16 mouse cellular contexts compared by ENCODE assay signal in the genomic region with DNA sequence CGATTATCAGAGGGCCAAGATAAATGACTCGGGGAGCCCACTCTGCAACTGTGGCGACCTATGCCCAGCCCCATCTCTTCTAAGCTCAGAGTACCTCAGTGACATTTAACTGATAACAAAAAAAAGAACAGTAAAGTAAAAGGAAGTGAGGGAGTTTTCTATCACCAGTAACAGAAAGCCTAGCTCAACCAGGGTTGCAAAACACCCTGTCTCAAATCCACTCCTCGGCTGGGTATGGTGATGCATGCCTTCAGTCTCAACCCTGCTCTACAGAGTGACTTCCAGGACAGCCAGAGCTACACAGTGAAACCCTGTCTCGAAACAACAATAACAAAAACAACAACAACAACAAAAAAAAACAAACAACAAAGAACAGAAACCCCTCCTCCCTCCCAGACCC.
"Had no signal": no experiment of that assay in that cellular context is flagged by ENCODE, and none has a peak within 500 bp of the region (broad histone marks: within the 10 kb centered on the region; RNA-seq: fewer than 3 reads in every experiment).

No protein-coding gene starts in this region.

- H3K9ac ChIP-seq: lung, embryonic 14.5 days; midbrain, embryonic 13.5 days; midbrain, embryonic 15.5 days; neural tube, embryonic 13.5 days; neural tube, embryonic 15.5 days had no signal

- ATAC-seq: midbrain, embryonic 13.5 days; midbrain, embryonic 15.5 days had no signal

- H3K36me3 ChIP-seq: midbrain, embryonic 13.5 days; midbrain, embryonic 15.5 days; neural tube, embryonic 13.5 days; neural tube, embryonic 15.5 days had no signal

- H3K27me3 ChIP-seq: neural tube, embryonic 15.5 days had no signal

- H3K9me3 ChIP-seq: midbrain, embryonic 10.5 days; midbrain, embryonic 13.5 days; midbrain, embryonic 15.5 days; neural tube, embryonic 13.5 days; neural tube, embryonic 15.5 days had no signal

- H3K27ac ChIP-seq: midbrain, embryonic 10.5 days; midbrain, embryonic 13.5 days; midbrain, embryonic 15.5 days; neural tube, embryonic 13.5 days; neural tube, embryonic 15.5 days had no signal

- H3K4me3 ChIP-seq: midbrain, embryonic 10.5 days; midbrain, embryonic 13.5 days; midbrain, embryonic 15.5 days; myocyte; neural tube, embryonic 13.5 days; neural tube, embryonic 15.5 days had no signal

- DNase-seq: lung, adult 18-20 months; lung, embryonic 14.5 days; retina, postnatal 1 day; right cerebral cortex, adult 18-20 months; right cerebral cortex, postnatal 25 days; right cerebral cortex, postnatal 4 days; spleen, adult 18-20 months; thymus, adult 18-20 months; thymus, postnatal 14 days; thymus, postnatal 36 days had no signal
